Mouse (Mus musculus) ovary, postnatal 14 days (tissue): ENCODE measurements at regions not wholly inside any gene's neighbourhood (a gene's known extent, or its start where the extent isn't known, plus 50 kb on each side); places are given as distances from the start of the nearest gene placed in this dataset.

Experiments
- DNase-seq: peaks from one replicate; pipeline ENCODE4 v3.0.0; 2022; ENCODE audit warnings: low spot score

GRCm38 (mm10) chr14:24769451-24769850 is 282.5 kb downstream of the Rps24 start:
- DNase-seq: no peak

- no peak for DNase-seq
Measured at GRCm38 (mm10) chr14:24770015-24770977, 283.4 kb downstream of the Rps24 start.

- no peak for DNase-seq
Measured at GRCm38 (mm10) chr14:24771663-24772062, 284.7 kb downstream of the Rps24 start.

GRCm38 (mm10) chr14:24772129-24772528 is 285.2 kb downstream of the Rps24 start:
- DNase-seq: no peak

- DNase-seq: peak; percentile 71
Measured at GRCm38 (mm10) chr14:24778748-24779630, 292.1 kb downstream of the Rps24 start.

GRCm38 (mm10) chr14:24781674-24782073 is 294.7 kb downstream of the Rps24 start:
- no peak for DNase-seq

- no peak for DNase-seq
Measured at GRCm38 (mm10) chr14:24783889-24784288, 297.0 kb downstream of the Rps24 start.

- DNase-seq: no peak
Measured at GRCm38 (mm10) chr14:24785452-24785851, 298.5 kb downstream of the Rps24 start.

GRCm38 (mm10) chr14:24793375-24794285 is 306.7 kb downstream of the Rps24 start:
- peak; percentile 46 for DNase-seq

GRCm38 (mm10) chr14:24794359-24794845 is 307.5 kb downstream of the Rps24 start:
- DNase-seq: no peak

- DNase-seq: no peak
Measured at GRCm38 (mm10) chr14:24797494-24797893, 310.6 kb downstream of the Rps24 start.

GRCm38 (mm10) chr14:24798066-24798465 is 311.1 kb downstream of the Rps24 start:
- DNase-seq: no peak

- DNase-seq: no peak
Measured at GRCm38 (mm10) chr14:24803001-24803655, 316.2 kb downstream of the Rps24 start.

- DNase-seq: no peak
Measured at GRCm38 (mm10) chr14:24807061-24807460, 320.1 kb downstream of the Rps24 start.

GRCm38 (mm10) chr14:24822876-24823567 is 336.1 kb downstream of the Rps24 start:
- peak; percentile 33 for DNase-seq

GRCm38 (mm10) chr14:24824351-24824750 is 337.4 kb downstream of the Rps24 start:
- no peak for DNase-seq

- no peak for DNase-seq
Measured at GRCm38 (mm10) chr14:24825722-24826386, 338.9 kb downstream of the Rps24 start.

GRCm38 (mm10) chr14:24826471-24827337 is 339.8 kb downstream of the Rps24 start:
- DNase-seq: no peak
